Mouse (Mus musculus) limb, embryonic 14.5 days (tissue): ENCODE data around the gene Med12. TPM values are rescaled to one million over a fixed set of nuclear protein-coding genes. Genes with fewer than 3 reads are reported as not detected.
A peak's percentile ranks its signal among the peaks of the same experiment; 100 is the strongest.

Experiments
- ATAC-seq: fragments of 200-750 bp; cut with Nextera tagmentation; 2 replicates; pipeline ENCODE4 v1.8.0; 2017; ENCODE audit warnings: low read depth, moderate number of reproducible peaks, moderate TSS enrichment; ENCODE audit not compliant: low FRiP score
- DNase-seq: peaks from one replicate; pipeline ENCODE4 v3.0.0-alpha.2; 2015; ENCODE audit warnings: low spot score
- H3K27ac ChIP-seq: fragments of 300-500 bp; sonication (generic); replicated peaks from 2 replicates; pipeline ENCODE4 v1.5.1; 2014; ENCODE audit warnings: low read depth, mild to moderate bottlenecking, low read length, moderate library complexity, mixed read lengths
- H3K27me3 ChIP-seq: fragments of 300-500 bp; sonication (generic); 2 replicates; pipeline ENCODE4 v1.6.1; 2014; ENCODE audit warnings: low read length, mixed read lengths; ENCODE audit not compliant: control insufficient read depth, insufficient read depth
- H3K36me3 ChIP-seq: fragments of 300-500 bp; sonication (generic); 2 replicates; pipeline ENCODE4 v1.6.1; 2014; ENCODE audit warnings: mild to moderate bottlenecking, low read length, moderate library complexity, mixed read lengths; ENCODE audit not compliant: control insufficient read depth, insufficient read depth
- H3K4me1 ChIP-seq: fragments of 300-500 bp; sonication (generic); 2 replicates; pipeline ENCODE4 v1.6.1; 2014; ENCODE audit warnings: antibody characterized with exemption, low read length, mixed read lengths; ENCODE audit not compliant: control insufficient read depth, insufficient read depth
- H3K4me2 ChIP-seq: fragments of 300-500 bp; sonication (generic); replicated peaks from 2 replicates; pipeline ENCODE4 v1.6.1; 2014; ENCODE audit warnings: low read depth, mild to moderate bottlenecking, low read length, moderate library complexity; ENCODE audit not compliant: severe bottlenecking
- H3K4me3 ChIP-seq: fragments of 300-500 bp; sonication (generic); replicated peaks from 2 replicates; pipeline ENCODE4 v1.5.1; 2014; ENCODE audit warnings: low read length
- H3K9ac ChIP-seq: fragments of 300-500 bp; sonication (generic); 2 replicates; pipeline ENCODE4 v1.6.1; 2014; ENCODE audit warnings: mild to moderate bottlenecking, low read depth, low read length, moderate library complexity; ENCODE audit not compliant: severe bottlenecking
- H3K9me3 ChIP-seq: fragments of 300-500 bp; sonication (generic); 2 replicates; pipeline ENCODE4 v1.6.1; 2016; ENCODE audit warnings: low read length; ENCODE audit not compliant: control insufficient read depth
- POLR2A ChIP-seq: fragments of 200-500 bp; IDR thresholded peaks from 2 replicates; pipeline ENCODE4 v1.8.0; 2012; ENCODE audit warnings: inconsistent platforms, mild to moderate bottlenecking, moderate library complexity, borderline replicate concordance; ENCODE audit not compliant: insufficient read depth, insufficient read length; ENCODE audit errors: extremely low read depth
- WGBS: fragments of 180-500 bp; shearing (Covaris S2); extraction: QIAGEN DNeasy Blood & Tissue Kit; methylation state at CpG from one replicate; pipeline ENCODE4 v1.1.7; 2014; 5-methylcytosine and 5-hydroxymethylcytosine counted together
- polyA plus RNA-seq, 2 experiments: library from polyadenylated mRNA; depleted of rRNA in 1 of 2; stranded (reverse) in 1 of 2; unstranded in 1 of 2; fragments of >200 nt; fragmentation: Nextera tagmentation in 1 of 2; extraction: Ambion mirVana in 1 of 2; gene quantifications; 2 replicates each; pipeline versions ENCODE4 v1.2.1 to v1.2.3; 2012 to 2014

Med12 gene
- polyA plus RNA-seq, 2 experiments: 41.7 to 122 TPM

DNA sequence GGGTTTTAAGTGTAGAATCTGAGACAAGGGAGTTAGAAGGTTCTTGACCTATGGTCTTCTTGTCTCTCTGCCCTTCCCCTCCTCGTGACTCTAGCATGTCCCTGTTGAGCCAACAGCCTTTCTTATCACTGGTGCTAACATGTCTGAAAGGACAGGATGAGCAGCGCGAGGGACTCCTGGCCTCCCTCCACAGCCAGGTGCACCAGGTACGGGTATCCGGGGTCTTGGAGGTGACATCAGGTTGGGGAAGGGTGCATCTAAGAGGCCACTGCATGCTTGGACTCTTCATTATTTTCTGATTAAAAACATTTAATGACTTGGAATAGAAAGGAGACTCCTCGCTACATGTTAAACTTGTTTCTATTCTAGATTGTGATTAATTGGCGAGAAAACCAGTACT, 15.2 kb downstream of the Med12 start:
- H3K36me3 ChIP-seq: peaks cover 78% of the 10 kb centered on the region
- ATAC-seq (no peak), DNase-seq (no peak)
- no peak for TF ChIP-seq POLR2A
- H3K4me2 ChIP-seq: no peak overlapping the region
- WGBS: 85% methylated on average over 7 of the region's 7 CpGs
- H3K4me1 ChIP-seq: no peaks in the 10 kb centered on the region
- H3K9me3 ChIP-seq: no peaks in the 10 kb centered on the region
- H3K27me3 ChIP-seq: no peaks in the 10 kb centered on the region; the same call in 1 of the 2 replicates
- no peak overlapping the region for H3K4me3 ChIP-seq
- H3K27ac ChIP-seq: no peak overlapping the region
- no peak overlapping the region for H3K9ac ChIP-seq

DNA sequence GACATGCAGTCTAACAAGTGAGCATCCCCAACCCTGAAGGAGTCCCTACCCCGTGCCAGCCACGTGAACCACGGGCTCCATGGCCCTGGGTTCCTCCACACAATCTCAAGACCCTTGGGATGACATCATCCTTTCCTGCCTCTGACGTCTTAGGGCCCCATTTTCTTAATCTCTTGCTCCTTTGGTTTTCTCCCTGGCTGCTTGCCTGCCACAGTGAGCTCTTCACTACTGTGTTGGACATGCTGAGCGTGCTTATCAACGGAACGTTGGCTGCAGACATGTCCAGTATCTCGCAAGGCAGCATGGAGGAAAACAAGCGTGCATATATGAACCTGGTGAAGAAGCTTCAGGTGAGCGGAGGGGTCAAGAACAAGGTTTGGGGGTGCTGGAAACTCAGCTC, 16.3 kb downstream of the Med12 start:
- Histone ChIP-seq H3K4me1 (no peaks in the 10 kb centered on the region), H3K36me3 (peaks cover 81% of the 10 kb centered on the region), H3K27me3 (no peaks in the 10 kb centered on the region; the same call in 1 of the 2 replicates), H3K4me2 (no peak overlapping the region), H3K9ac (no peak overlapping the region), H3K9me3 (no peaks in the 10 kb centered on the region), H3K4me3 (no peak overlapping the region), H3K27ac (no peak overlapping the region)
- WGBS: 83% methylated on average over 10 of the region's 10 CpGs
- no peak for TF ChIP-seq POLR2A
- ATAC-seq (no peak), DNase-seq (no peak)

DNA sequence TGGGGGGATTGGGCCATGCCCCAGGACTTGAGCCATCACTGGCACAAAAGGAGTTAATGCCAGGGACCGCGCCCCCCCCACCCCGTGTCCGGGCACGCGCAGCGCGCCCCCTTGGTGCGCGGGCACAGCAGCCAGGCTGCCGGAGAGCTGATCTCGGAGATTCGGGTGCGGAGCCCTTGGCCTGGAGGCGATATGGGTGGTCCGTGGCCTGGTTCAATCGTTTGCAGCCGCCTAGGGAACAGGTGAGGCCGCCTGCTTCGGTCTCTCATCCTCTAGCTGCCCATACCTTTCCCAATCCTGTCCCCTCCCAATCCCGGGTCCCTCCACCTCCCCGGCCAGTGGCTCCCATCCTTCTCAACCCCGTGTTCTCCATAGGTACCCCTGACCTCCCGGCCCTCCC, 25.2 kb downstream of the Med12 start, which contains the start of gene Nlgn3:
Gene Nlgn3 (plus strand): TSS at position 114 of the 400 bp plus-strand sequence.
- WGBS: 14% methylated on average over 16 of the region's 24 CpGs
- ATAC-seq (no peak), DNase-seq (no peak)
- H3K27me3 ChIP-seq: no peaks in the 10 kb centered on the region
- H3K9me3 ChIP-seq: no peaks in the 10 kb centered on the region
- peaks cover 18% of the 10 kb centered on the region for H3K36me3 ChIP-seq
- TF ChIP-seq POLR2A: no peak
- peak within 1 kb of the TSS; percentile 67; the same call in 1 of the 2 replicates for H3K27ac ChIP-seq
- peak within 1 kb of the TSS; percentile 46 for H3K9ac ChIP-seq
- peak within 1 kb of the TSS; percentile 50 for H3K4me2 ChIP-seq
- H3K4me3 ChIP-seq: peak within 1 kb of the TSS; percentile 42
- peaks cover 6% of the 10 kb centered on the region; the same call in 1 of the 2 replicates for H3K4me1 ChIP-seq

DNA sequence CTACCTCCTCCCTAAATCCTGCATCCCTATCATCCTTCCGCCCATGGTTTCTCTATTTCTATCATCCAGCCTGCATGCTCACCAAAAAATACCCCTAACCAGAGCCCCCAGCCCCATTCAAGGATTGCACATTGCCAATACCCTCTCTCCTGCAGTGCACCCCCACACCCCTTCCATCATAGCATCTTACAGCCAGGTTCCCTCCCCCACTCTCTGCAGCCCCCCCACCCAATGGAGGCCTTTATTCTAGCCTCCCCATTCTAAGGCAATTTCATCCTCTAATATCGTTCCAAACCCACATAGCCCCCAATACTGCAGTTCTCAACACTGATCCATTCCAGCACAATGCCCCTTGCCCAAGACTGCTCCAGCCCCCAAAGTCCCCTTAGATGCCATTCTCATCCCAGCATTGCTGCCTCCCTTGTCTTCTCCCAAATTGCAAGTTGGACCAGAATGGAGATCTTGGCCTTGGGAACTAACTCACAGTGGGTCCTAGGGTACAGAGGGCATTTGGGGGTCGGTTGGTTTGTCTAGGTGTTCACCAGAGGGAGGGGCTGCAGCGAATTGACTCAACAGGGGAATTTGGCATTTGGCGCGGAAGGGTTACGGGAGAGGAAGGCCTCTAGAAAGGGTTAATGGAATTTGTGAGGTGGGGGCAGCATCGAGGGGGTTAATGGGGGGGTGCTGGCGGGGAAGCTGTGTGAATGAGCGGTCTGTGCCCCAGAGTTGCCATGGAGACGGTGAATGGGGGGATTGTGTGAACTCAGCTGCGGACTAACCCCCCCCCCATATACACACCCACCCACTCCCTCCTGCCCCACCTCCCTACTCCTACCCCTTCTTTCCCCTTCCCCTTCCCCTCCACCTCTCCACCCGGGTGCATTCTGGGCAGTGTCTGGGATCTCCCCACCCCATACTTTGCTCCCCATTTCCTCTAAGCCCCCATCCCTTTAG, 25.9 kb downstream of the Med12 start:
- ATAC-seq: peak; percentile 76
- H3K27ac ChIP-seq: peak overlapping the region; percentile 67; the same call in 1 of the 2 replicates
- H3K4me2 ChIP-seq: peak overlapping the region; percentile 50
- TF ChIP-seq POLR2A: no peak
- peak; percentile 12 for DNase-seq
- H3K9me3 ChIP-seq: no peaks in the 10 kb centered on the region
- H3K36me3 ChIP-seq: peaks cover 19% of the 10 kb centered on the region
- H3K9ac ChIP-seq: peak overlapping the region; percentile 46
- 27% methylated on average over 10 of the region's 13 CpGs for WGBS
- peaks cover 6% of the 10 kb centered on the region; the same call in 1 of the 2 replicates for H3K4me1 ChIP-seq
- no peaks in the 10 kb centered on the region for H3K27me3 ChIP-seq
- H3K4me3 ChIP-seq: peak overlapping the region; percentile 42

DNA sequence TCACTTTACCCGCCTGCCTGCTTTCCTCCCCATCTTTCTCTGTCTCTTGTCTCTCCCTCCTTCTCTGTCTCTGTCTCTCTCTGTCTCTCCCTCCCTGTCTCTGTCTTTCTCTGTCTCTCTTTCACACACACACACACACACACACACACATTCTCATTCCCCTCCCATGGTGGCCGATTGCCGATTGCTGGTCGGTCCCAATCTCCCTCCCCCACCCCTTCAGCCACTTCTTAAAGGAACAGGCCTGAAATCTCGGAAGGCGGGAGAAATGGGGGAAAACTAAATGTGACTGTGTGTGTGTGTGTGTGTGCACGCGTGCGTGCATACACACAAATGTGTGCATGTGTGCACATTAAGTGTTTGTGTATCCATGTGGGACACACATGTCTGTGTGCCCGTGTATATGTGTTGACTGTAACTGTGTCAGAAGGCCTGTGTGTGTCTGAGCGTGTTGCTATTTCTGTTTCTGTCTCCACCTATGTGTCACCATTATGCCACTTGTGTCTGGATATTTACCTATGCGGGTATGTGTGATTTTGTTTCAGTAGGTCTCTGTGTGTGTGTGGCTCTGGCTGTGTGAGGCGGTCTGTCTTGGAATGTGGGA, 26.7 kb downstream of the Med12 start:
- no peaks in the 10 kb centered on the region for H3K27me3 ChIP-seq
- peak overlapping the region; percentile 42 for H3K4me3 ChIP-seq
- peak; percentile 56; the same call in 1 of the 2 replicates for ATAC-seq
- H3K27ac ChIP-seq: 0 out of 2 replicates have a peak overlapping the region, but pooled peaks have one; percentile 38
- peaks cover 6% of the 10 kb centered on the region; the same call in 1 of the 2 replicates for H3K4me1 ChIP-seq
- WGBS: 28% methylated on average over 13 of the region's 13 CpGs
- DNase-seq: peak; percentile 22
- H3K9ac ChIP-seq: no peak overlapping the region; the same call in 1 of the 2 replicates
- TF ChIP-seq POLR2A: no peak
- peaks cover 14% of the 10 kb centered on the region; the same call in 1 of the 2 replicates for H3K36me3 ChIP-seq
- H3K9me3 ChIP-seq: no peaks in the 10 kb centered on the region
- H3K4me2 ChIP-seq: peak overlapping the region; percentile 50
